Mouse (Mus musculus): ENCODE results near the gene Cdc45. TPM values are rescaled to one million over a fixed set of nuclear protein-coding genes. Genes with fewer than 3 reads are reported as not detected.
"Not testable (repeated sequence)": the region's sequence is repeated elsewhere in the genome, so short reads cannot be mapped to it uniquely, and the experiment has no call there.

The Cdc45 gene
- total RNA-seq (2021), result 13.1 and 14.6 TPM in 2 replicates
- long read RNA-seq, experiment 1, partial matches to known transcripts, result 19 of 29 reads
- long read RNA-seq, experiment 1, other reads (novel, unspliced or antisense), result 10 of 29 reads
- long read RNA-seq, experiment 2, partial matches to known transcripts, result 11 of 17 reads
- long read RNA-seq, experiment 2, other reads (novel, unspliced or antisense), result 5 of 17 reads

GRCm38 (mm10) chr16:18811468-18812384 is at the start of gene Cdc45, which contains the start of gene Ufd1:
Gene Cdc45, minus strand, starts transcription at chr16:18811987.
Gene Ufd1, plus strand, starts transcription at chr16:18811779.
- peak; percentile 95 for DNase-seq

GRCm38 (mm10) chr16:18860186-18860585 is 48.4 kb upstream of the Cdc45 start:
- DNase-seq, result peak; percentile 84

DNA sequence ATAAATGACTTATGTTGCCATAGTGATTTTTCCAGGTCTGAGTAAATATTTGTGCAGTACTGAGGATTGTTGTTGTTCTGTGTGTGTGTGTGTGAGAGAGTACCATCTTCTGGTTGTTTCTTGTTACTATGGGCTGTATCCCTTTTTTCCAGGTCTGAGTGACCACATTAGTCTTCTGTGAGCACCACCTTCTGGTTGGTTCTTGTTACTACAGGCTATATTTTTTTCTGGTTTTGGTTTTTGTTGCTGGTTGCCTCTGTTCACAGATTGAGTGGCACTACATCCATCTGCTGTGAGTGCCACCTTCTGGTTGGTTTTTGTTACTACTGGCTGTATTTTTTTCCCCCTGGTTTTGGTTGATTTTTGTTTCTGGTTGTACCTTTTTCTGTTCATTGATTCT is 46.8 kb upstream of the Cdc45 start:
- peak; percentile 50 for DNase-seq

DNA sequence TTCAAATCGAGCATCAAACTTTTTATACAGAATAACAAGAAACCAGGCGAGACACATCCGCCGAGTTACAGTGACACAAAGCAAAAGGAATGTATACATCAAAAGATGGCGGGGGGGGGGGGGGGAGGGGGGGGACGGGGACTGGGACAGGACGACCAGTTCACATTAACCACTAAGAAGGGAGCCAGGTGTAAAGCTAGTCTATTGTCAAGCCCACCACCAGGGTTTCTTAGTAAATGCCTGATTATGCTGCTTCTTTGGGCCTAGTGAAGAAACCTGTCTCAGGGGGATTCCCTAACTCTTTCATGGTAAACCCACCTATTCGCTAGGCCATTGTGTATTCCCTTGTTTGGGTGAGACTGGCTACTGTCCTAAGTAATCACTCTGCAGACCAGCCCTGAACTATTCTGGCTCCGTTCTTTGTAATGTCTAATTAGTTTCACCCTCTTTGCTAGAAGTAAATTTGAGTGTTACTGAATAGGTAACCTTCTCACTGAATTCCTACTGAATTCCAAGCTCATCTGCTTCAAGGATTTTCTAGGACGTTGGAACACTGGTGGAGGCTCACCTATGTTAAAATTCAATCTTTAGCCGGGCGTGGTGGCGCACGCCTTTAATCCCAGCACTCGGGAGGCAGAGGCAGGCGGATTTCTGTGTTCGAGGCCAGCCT is 37.9 kb upstream of the Cdc45 start:
- DNase-seq, result not testable (repeated sequence)

DNA sequence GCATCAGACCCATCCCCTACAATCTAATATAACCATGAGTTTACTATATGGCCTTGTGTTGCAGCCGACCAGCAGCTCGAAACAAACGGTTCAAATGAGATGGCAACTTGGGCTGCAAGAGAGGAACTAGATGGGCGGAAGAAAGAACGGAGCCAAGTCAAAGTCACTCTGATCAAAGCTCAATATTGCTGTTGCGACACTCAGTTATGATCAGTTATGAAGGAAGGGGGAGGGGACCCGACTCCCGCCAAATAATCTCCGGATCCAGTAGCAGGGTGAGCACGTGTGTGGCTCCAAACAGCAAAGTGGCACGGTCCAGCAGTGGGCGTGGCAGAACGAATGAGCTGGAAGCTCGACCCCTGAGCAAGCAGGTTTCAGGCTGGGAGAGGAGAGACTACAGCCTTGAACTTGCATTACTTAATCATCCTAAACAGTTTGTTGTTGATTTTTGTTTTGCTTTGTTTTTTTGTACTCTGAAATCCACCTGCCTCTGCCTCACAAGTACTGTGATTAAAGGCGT is 34.6 kb upstream of the Cdc45 start:
- no peak for DNase-seq

- no peak for DNase-seq
Observed at GRCm38 (mm10) chr16:18838346-18838745, 26.6 kb upstream of the Cdc45 start.

DNA sequence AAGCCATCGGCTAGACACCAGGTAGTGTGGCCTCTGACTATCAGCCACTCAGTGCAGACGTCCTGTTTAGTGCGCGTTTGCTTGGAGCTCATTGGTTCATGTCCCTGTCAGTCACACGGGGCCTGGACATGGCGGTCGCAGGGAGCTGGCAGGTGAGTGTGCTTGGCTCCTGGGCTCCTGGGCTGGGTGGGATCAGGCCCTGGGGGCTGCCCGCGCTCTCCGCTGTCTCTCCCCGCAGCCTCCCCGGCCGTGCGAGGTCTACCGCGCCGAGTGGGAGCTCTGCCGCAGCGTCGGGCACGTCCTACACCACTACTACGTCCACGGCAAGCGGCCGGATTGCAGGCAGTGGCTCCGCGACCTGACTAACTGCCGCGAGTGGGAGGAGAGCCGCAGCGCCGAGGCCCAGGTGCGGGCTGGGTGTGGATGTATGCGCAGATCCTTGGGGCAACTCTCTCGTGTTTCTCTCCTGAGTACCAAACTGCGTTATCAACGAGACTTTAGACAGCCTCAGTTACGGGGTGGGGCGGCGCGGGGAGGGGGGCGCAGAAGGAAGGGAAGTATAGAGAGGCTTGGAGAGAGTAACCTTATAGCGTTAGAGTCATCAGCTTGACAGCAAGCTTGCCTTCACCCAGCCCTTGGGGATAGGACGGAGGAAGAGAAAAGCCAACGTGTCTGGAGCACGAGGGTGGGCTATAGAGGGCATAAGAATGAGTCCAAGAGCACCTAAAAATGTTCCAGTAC is 24.9 kb upstream of the Cdc45 start, which contains the start of the genes 2510002D24Rik and Gm28539:
2510002D24Rik (plus strand) TSS at position 111 of the 741 bp plus-strand sequence.
Gm28539 (plus strand) TSS at position 117 of the 741 bp plus-strand sequence.
- DNase-seq, result peak; percentile 96

GRCm38 (mm10) chr16:18836073-18836467 is 24.3 kb upstream of the Cdc45 start:
- DNase-seq, result no peak

GRCm38 (mm10) chr16:18833486-18833885 is 21.7 kb upstream of the Cdc45 start:
- no peak for DNase-seq

- no peak for DNase-seq
Observed at GRCm38 (mm10) chr16:18829102-18829501, 17.3 kb upstream of the Cdc45 start.

DNA sequence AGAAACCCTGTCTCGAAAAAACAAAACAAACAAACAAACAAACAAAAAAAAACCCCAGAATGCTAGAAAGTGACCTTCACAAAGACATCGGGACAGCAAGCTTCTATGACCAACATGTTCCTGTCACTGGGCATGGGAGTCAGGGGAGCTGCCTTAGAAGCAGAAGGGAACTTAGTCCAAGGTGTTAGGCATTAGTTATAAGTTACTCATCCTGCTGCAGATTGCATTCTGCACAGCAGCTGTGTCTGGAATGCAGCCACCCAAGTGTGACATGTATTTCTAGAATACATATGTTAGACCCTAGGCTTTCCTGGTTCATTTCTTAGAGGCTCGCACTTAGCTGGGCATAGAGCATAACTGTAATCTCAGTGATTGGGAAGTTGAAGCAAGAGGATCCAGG is 16.8 kb upstream of the Cdc45 start:
- DNase-seq, result no peak

DNA sequence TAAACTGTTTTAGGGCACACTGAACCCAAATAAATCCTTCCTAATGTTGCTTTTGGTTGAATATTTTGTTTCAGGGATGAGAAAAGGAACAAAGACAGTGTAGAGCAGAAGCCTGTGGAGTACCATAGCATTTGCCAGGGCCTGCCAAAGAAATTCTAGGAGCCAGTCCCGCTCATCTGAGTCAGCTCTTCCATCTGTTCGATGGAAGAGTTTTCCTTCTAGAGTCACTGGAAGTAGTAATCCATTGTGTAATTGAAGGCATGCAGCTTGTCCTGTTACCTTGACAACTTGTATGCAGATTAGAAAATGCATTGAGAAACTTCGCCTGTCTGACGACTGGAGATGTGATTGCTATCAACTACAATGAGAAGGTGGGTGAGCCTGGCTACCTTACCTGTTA is 11.1 kb upstream of the Cdc45 start:
- DNase-seq, result no peak

DNA sequence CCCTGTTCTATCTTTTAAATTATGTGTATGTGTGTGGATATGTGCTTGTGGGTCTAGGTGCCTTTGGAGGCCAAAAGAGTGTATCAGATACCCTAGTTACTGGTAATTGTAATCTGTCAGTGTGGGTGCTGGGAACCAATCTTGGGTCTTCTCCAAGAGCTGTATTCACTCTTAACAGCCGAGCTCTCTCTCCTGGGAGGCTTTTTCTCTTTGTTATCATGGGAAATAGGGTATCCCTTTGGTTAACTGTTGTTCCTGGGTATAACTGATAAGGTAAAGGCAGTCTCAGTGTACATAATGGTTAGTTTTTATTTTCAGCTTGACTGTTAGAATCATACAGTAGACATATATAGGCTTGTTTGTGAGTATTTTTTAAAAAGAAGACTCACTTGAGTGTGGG is 10.6 kb upstream of the Cdc45 start:
- no peak for DNase-seq

DNA sequence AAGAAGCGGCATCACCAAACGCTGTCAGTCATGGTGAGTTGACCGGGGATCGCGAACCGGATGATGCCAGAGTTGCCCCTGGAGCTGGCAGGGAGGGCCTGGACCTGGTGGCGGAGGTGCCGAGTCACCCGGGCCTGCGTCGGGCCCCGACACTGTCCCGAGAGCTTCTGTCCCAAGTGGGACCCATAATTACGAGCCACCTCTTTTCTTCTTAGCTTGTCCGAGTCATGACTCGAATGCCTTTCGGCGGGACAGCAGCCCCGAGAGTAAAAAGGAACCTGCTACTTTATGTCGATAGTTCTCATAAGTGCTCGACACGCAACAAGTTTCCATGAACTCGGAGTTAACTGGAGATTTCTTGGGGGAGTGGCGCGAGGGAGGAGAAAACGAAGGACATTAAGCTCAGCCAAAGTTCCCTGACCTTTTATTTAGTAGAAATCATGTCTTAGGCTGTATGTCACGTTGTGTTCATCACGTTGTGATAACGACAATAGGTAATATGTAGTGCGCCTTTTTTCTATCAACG is 661 bp upstream of the Cdc45 start:
- DNase-seq, result peak; percentile 57

DNA sequence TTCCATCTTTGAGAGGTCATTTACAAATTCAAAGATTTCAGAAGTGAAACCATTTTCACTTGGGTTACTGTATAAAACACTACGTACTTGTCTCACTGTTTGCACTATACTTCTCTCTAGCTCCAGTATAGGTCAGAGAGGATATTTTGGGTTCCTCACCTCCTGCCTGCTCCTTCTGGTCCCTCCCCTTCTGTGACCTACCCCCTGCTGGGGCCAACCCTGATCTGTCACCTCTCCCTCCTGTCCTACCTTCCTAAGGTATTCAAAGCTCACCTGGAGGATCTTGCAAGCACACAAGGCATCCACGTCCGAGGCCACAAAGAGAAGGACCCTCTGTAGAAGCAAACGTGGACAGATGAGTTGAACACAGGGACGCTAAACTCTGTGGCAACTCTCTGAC is 755 bp downstream of the Cdc45 start:
- no peak for DNase-seq

DNA sequence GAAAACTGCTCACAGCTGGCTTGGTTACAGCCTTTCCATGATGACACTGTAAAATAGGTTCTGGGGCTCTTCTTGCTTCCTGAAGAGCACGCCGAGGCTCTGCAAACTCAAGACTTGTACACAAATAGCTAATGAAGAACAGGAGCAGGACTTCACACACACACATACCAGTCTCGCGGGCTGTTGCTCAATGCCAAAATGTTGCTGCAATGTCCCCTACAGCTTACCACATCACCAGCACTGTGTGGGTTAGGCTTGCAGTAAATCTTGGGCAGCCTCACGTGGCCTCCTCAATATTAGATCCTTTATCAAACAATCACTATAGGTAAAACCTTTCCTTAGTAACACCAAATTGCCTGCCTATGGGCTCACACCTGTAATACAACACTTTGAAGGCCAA is 2.8 kb downstream of the Cdc45 start:
- DNase-seq, result peak; percentile 41

GRCm38 (mm10) chr16:18805746-18806145 is 6.0 kb downstream of the Cdc45 start:
- peak; percentile 48 for DNase-seq

DNA sequence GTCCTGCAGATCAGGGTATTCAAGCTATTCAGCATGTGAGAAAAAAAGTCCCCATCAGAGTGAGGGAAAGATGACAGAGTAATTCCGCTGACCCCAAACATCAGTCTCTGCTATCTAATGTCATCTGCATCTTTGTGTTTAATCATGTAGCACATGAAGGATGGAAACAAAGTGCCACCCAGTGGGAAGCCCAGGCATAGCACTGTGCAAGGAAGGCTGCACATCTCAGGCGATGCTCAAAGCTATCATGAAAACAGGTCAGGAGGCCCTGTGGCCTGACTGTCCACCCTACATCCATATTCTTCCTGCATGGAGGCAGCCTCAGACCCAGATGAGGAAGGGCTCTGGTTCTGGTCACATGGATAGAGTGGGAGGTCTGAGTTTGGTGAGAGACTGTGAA is 12.9 kb downstream of the Cdc45 start:
- peak; percentile 72 for DNase-seq

- no peak for DNase-seq
Observed at GRCm38 (mm10) chr16:18798151-18798550, 13.6 kb downstream of the Cdc45 start.

- no peak for DNase-seq
Observed at GRCm38 (mm10) chr16:18796645-18797044, 15.1 kb downstream of the Cdc45 start.

- DNase-seq, result no peak
Observed at GRCm38 (mm10) chr16:18795223-18795899, 16.4 kb downstream of the Cdc45 start.
